Mouse (Mus musculus): ENCODE measurements around the gene Zfp239. TPM values are rescaled to one million over a fixed set of nuclear protein-coding genes. Genes with fewer than 3 reads are reported as not detected.
A peak's percentile ranks its signal among the peaks of the same experiment; 100 is the strongest.

Gene Zfp239
- total and polyA plus RNA-seq, 3 experiments, result 6.4 to 30.3 (median 17.8) TPM

DNA sequence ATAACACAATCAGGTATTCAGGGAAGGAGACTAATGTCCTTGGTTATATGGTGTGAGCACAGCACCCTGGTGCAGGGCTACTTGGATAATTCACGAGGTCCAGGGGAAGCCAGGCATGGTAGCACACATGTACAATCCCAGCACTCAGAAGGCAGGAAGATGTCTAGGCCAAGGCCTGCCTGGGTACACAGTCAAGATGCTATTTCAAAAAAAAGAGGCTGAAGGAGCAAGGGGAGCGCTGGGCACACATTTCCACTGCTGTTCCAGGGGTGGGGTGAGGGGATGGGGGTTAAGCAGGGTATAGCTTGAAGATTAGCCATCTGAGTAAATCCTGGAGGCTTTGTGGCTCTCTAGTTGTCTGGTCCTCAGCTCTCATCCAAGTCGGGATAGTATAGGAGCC, 41.9 kb downstream of the Zfp239 start:
- peaks cover 43% of the 10 kb centered on the region for H3K4me1 ChIP-seq (ENCODE audit: insufficient read depth, low read depth, low read length)
- TF ChIP-seq GATA1 (IDR thresholded peaks at IDR 0.05; ENCODE audit: borderline replicate concordance, low read length) (no peak), TAL1 (conservative IDR thresholded peaks at IDR 0.05; ENCODE audit: low read depth, low read length) (no peak)
- ATAC-seq (ENCODE audit: extremely low read depth, insufficient number of reproducible peaks, low FRiP score, poor library complexity, severe bottlenecking), result no peak
- peaks cover 10% of the 10 kb centered on the region for H3K36me3 ChIP-seq (replicated peaks)
- H3K9me3 ChIP-seq (replicated peaks), result no peaks in the 10 kb centered on the region
- DNase-seq (ENCODE audit: low spot score), result no peak
- no peak overlapping the region for H3K4me3 ChIP-seq (ENCODE audit: low read depth, low read length)
- no peaks in the 10 kb centered on the region for H3K27me3 ChIP-seq (ENCODE audit: insufficient read depth, low read length)

DNA sequence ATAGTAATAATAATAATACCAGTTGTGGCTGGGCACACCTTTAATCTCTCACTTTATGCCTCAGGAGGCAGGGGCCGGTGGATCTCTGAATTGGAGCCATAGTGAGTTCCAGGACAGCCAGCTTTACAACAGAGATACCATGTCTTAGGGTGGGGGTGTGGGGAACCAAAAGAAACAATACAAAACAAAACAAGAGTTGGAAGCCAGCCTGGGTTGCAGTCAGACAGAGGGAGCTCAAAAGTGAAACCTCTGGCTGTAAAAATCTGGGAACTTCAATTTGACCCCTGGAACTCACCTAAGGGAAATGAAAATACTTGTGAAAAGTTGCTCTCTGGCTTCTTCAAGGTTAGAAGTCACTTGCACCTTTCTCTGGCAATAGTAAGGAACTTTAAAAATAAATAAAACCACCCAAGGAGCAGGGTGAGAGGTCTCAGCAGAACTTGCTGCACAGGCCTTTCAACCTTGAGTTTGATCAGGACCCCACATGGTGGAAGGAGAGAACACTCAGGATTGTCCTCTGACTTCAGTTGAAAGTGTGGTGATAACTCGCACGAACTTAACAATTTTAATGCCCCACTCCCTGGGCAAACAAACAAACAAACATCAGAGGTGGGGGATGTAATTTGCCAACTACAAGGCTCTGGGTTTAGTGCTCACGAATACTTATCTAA, 43.5 kb downstream of the Zfp239 start:
- Histone ChIP-seq H3K4me1 (ENCODE audit: insufficient read depth, low read depth, low read length) (peaks cover 49% of the 10 kb centered on the region), H3K27me3 (ENCODE audit: insufficient read depth, low read length) (no peaks in the 10 kb centered on the region), H3K36me3 (replicated peaks) (peaks cover 20% of the 10 kb centered on the region), H3K9me3 (replicated peaks) (no peaks in the 10 kb centered on the region), H3K4me3 (ENCODE audit: low read depth, low read length) (peak overlapping the region; percentile 95; the same call in 1 of the 2 replicates)
- ATAC-seq (ENCODE audit: extremely low read depth, insufficient number of reproducible peaks, low FRiP score, poor library complexity, severe bottlenecking), result no peak
- no peak for DNase-seq (ENCODE audit: low spot score)
- no peak for TF ChIP-seq GATA2 (IDR thresholded peaks at IDR 0.05; ENCODE audit: borderline replicate concordance, low read depth, low read length)
- TF ChIP-seq POLR2AphosphoS5 (IDR thresholded peaks at IDR 0.05; ENCODE audit: insufficient replicate concordance, low read depth, low read length), result no peak
- no peak for TF ChIP-seq CTCF (IDR thresholded peaks at IDR 0.05; ENCODE audit: low read depth, low read length)
- TF ChIP-seq TAL1 (conservative IDR thresholded peaks at IDR 0.05; ENCODE audit: low read depth, low read length), result no peak
- TF ChIP-seq GATA1 (IDR thresholded peaks at IDR 0.05; ENCODE audit: borderline replicate concordance, low read length), result no peak

DNA sequence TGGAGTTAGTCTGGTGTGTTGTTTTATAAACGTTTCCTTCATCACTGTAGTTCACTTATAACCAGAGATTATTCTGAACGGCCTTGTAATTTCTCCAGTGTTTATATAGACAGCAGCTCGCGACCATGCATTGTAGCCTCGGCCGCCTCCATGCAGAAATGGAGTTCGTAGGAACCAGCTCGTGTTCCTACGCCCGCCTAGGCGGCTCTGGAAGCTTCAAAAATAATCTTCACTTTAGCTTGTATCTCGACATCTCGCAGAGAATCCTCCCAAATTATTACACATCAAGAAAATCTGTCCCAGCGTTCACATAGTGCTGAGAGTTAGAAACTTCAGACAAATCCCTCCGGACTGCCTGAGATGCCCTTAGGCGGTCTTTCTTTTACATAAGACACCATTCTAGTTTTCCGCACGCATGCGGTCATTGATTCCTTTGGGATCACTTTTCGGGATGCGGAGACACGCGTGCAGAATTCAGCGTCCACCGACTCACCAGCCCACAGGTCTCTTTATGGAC, 44.2 kb downstream of the Zfp239 start:
- Histone ChIP-seq H3K9me3 (replicated peaks) (no peaks in the 10 kb centered on the region), H3K27me3 (ENCODE audit: insufficient read depth, low read length) (no peaks in the 10 kb centered on the region), H3K4me3 (ENCODE audit: low read depth, low read length) (peak overlapping the region; percentile 95), H3K36me3 (replicated peaks) (peaks cover 23% of the 10 kb centered on the region), H3K4me1 (ENCODE audit: insufficient read depth, low read depth, low read length) (peaks cover 46% of the 10 kb centered on the region)
- ATAC-seq (ENCODE audit: extremely low read depth, insufficient number of reproducible peaks, low FRiP score, poor library complexity, severe bottlenecking), result no peak
- DNase-seq (ENCODE audit: low spot score), result no peak
- TF ChIP-seq GATA1 (IDR thresholded peaks at IDR 0.05; ENCODE audit: borderline replicate concordance, low read length), result no peak
- no peak for TF ChIP-seq GATA2 (IDR thresholded peaks at IDR 0.05; ENCODE audit: borderline replicate concordance, low read depth, low read length)
- no peak for TF ChIP-seq POLR2AphosphoS5 (IDR thresholded peaks at IDR 0.05; ENCODE audit: insufficient replicate concordance, low read depth, low read length)
- TF ChIP-seq CTCF (IDR thresholded peaks at IDR 0.05; ENCODE audit: low read depth, low read length), result no peak
- TF ChIP-seq TAL1 (conservative IDR thresholded peaks at IDR 0.05; ENCODE audit: low read depth, low read length), result no peak

DNA sequence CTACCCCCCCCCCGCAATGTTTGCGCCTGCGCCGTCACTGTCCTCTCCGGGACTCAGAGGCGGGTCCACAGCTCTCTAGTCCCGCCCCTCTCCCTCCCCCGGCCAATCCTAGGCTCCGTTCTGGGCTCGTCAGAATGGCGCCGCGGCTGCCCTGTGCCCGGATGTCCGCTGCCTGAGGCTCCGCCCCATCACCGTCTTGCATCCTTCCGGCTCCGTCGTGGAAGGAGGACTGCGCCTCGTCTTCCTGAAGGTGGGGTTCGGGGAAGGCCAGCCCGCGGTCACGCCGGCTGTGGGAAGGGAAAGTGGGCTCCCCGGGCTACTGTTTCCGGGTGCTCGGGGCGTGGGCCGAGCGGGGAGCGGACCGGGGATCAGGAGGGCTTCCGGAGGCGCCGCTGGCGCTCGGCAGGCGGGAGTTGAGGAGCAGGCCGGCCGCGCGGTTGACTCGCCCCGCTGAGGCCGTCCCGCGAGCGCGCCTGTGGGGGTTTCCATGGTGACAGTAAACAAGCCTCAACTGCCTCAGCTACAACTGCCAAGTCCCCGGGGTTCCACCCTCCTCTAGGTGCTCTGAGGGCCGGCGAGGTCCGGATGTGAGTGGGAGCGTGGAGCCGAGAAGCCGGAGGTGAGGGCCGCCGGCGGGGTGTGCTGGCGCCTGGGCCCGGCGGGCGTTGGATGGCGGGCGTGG, 44.8 kb downstream of the Zfp239 start:
- Histone ChIP-seq H3K36me3 (replicated peaks) (peaks cover 23% of the 10 kb centered on the region), H3K27me3 (ENCODE audit: insufficient read depth, low read length) (no peaks in the 10 kb centered on the region), H3K9me3 (replicated peaks) (no peaks in the 10 kb centered on the region), H3K4me1 (ENCODE audit: insufficient read depth, low read depth, low read length) (peaks cover 46% of the 10 kb centered on the region), H3K4me3 (ENCODE audit: low read depth, low read length) (peak overlapping the region; percentile 95)
- DNase-seq (ENCODE audit: low spot score), result peak; percentile 94
- ATAC-seq (ENCODE audit: extremely low read depth, insufficient number of reproducible peaks, low FRiP score, poor library complexity, severe bottlenecking), result peak; percentile 86
- TF ChIP-seq CTCF (IDR thresholded peaks at IDR 0.05; ENCODE audit: low read depth, low read length) (no peak), TAL1 (conservative IDR thresholded peaks at IDR 0.05; ENCODE audit: low read depth, low read length) (no peak), GATA1 (IDR thresholded peaks at IDR 0.05; ENCODE audit: borderline replicate concordance, low read length) (no peak), POLR2AphosphoS5 (IDR thresholded peaks at IDR 0.05; ENCODE audit: insufficient replicate concordance, low read depth, low read length) (no peak), GATA2 (IDR thresholded peaks at IDR 0.05; ENCODE audit: borderline replicate concordance, low read depth, low read length) (no peak)

DNA sequence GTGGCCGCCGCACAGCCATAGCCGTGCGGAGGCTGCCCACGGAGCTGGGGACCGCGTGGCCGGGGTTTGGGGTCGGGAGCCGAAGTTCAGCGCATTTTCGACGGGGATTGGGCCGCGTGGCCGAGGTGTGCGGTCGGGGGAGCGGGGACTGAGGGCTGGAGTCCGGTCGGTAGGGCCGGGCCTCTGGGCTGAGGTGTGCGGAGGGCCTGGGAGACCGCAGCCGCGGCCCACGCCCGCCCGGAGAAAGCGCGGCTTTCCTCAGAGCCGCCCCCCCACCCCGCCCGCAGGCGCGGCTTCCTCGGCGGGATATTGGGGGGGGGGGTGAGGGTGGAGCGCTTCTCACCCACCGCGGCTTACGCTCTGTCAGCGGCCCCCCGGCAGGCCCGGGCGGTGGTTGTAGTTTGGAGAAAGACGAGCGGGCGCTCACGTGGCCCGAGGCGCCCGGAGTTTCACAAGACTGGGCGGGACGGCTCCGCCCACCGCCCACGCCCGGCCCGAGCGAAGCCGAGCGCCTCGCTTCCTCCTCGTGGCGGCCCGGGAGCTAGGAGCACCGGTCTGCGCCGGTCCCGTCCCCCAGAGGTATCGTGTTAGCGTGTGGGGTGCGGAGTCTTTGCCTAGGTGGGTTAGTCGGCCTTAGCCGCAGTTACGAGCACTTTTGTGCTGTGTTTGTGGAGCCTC, 45.5 kb downstream of the Zfp239 start:
- DNase-seq (ENCODE audit: low spot score) (peak; percentile 81), ATAC-seq (ENCODE audit: extremely low read depth, insufficient number of reproducible peaks, low FRiP score, poor library complexity, severe bottlenecking) (peak; percentile 54)
- no peak for TF ChIP-seq POLR2AphosphoS5 (IDR thresholded peaks at IDR 0.05; ENCODE audit: insufficient replicate concordance, low read depth, low read length)
- no peak for TF ChIP-seq GATA1 (IDR thresholded peaks at IDR 0.05; ENCODE audit: borderline replicate concordance, low read length)
- Histone ChIP-seq H3K4me1 (ENCODE audit: insufficient read depth, low read depth, low read length) (peaks cover 47% of the 10 kb centered on the region), H3K36me3 (replicated peaks) (peaks cover 25% of the 10 kb centered on the region), H3K4me3 (ENCODE audit: low read depth, low read length) (peak overlapping the region; percentile 95), H3K9me3 (replicated peaks) (no peaks in the 10 kb centered on the region), H3K27me3 (ENCODE audit: insufficient read depth, low read length) (no peaks in the 10 kb centered on the region)

DNA sequence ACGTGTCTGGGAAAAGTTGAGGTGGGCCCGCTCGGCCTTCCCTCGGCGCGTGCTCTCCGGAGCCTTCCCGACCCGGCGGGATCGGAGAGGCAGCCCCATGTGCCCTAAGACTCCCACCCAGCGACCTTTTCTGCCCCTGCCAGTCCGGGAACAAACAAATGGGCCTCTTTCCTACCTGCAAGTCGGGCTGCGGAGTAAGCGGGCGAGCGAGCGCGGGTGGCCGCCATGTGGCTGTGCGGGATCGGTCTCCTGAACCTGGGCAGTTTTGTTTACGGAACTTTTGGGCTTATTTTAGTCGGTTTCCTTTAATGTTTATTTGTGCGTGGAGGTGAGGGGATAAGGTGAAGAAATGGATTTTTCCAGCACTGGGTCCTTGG, 46.1 kb downstream of the Zfp239 start:
- no peak for DNase-seq (ENCODE audit: low spot score)
- peak overlapping the region; percentile 95 for H3K4me3 ChIP-seq (ENCODE audit: low read depth, low read length)
- no peak for ATAC-seq (ENCODE audit: extremely low read depth, insufficient number of reproducible peaks, low FRiP score, poor library complexity, severe bottlenecking)
- H3K9me3 ChIP-seq (replicated peaks), result no peaks in the 10 kb centered on the region
- peaks cover 25% of the 10 kb centered on the region for H3K36me3 ChIP-seq (replicated peaks)
- H3K4me1 ChIP-seq (ENCODE audit: insufficient read depth, low read depth, low read length), result peaks cover 43% of the 10 kb centered on the region
- no peaks in the 10 kb centered on the region for H3K27me3 ChIP-seq (ENCODE audit: insufficient read depth, low read length)
- no peak for TF ChIP-seq GATA2 (IDR thresholded peaks at IDR 0.05; ENCODE audit: borderline replicate concordance, low read depth, low read length)
- TF ChIP-seq GATA1 (IDR thresholded peaks at IDR 0.05; ENCODE audit: borderline replicate concordance, low read length), result no peak
- TF ChIP-seq CTCF (IDR thresholded peaks at IDR 0.05; ENCODE audit: low read depth, low read length), result no peak
- no peak for TF ChIP-seq TAL1 (conservative IDR thresholded peaks at IDR 0.05; ENCODE audit: low read depth, low read length)
- TF ChIP-seq POLR2AphosphoS5 (IDR thresholded peaks at IDR 0.05; ENCODE audit: insufficient replicate concordance, low read depth, low read length), result no peak

All from G1E (cell line).